Mouse (Mus musculus) WW6 (cell line): ENCODE measurements around the gene Arfgap3.

ENCODE experiments used
- DNase-seq: peaks from one replicate; pipeline ENCODE4 v3.0.0-alpha.2; 2013; ENCODE audit warnings: low read depth, low spot score

The Arfgap3 gene

DNA sequence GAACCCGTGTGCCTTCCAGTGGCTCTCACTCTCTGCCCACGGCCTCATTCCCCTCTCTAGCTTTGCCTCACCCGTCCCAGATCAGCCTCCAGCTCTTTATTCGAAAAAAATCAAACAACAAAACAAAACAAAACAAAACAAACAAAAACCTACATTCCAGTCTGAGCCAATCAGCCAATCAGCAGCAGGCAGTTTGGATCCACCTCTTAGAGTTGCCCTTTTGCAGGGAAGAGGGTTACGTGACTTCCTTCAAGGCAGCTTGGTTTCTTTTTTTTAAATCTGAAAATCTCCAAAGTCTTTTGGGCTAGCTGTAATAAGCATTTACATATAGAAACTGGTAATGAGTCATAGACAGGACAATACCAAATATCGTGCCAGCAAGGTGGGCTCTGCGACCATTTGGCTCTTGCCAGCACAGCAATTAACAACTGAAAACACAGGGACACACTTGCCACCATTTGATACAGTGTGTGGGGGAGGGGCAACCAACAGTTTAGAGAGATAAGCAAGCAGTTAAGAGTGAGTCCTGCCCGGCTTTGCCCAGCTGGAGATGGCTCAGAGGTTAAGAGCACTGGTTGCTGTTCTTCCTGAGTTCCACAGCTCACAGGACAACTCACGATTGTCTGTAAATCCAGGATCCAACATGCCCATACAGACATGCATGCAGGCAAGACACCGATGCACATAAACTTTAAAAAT, 95.5 kb downstream of the Arfgap3 start:
- DNase-seq: no peak

- DNase-seq: no peak
Measured at GRCm38 (mm10) chr15:83252060-83252459, 98.0 kb downstream of the Arfgap3 start.

GRCm38 (mm10) chr15:83251176-83252004, 98.7 kb downstream of the Arfgap3 start, which contains the start of gene A4galt:
A4galt (minus strand) TSS chr15:83251774.
- DNase-seq: no peak

- no peak for DNase-seq
Measured at GRCm38 (mm10) chr15:83250651-83251175, 99.3 kb downstream of the Arfgap3 start.
